Mouse (Mus musculus) intestine, embryonic 14.5 days (tissue): ENCODE data around the gene Lmntd1. TPM values are rescaled to one million over a fixed set of nuclear protein-coding genes. Genes with fewer than 3 reads are reported as not detected.
A peak's percentile ranks its signal among the peaks of the same experiment; 100 is the strongest.

Experiments
- ATAC-seq: fragments of 200-750 bp; cut with Nextera tagmentation; replicated peaks from 2 replicates; pipeline ENCODE4 v1.8.0; 2017; ENCODE audit warnings: low read depth, moderate number of reproducible peaks, moderate TSS enrichment, moderate library complexity; ENCODE audit not compliant: low FRiP score, low TSS enrichment
- DNase-seq: peaks from one replicate; pipeline ENCODE4 v3.0.0-alpha.2; 2018; ENCODE audit warnings: low spot score
- H3K27ac ChIP-seq: fragments of 300-500 bp; sonication (generic); 2 replicates; pipeline ENCODE4 v1.5.1; 2014; ENCODE audit warnings: low read depth, mild to moderate bottlenecking, control low read depth
- H3K27me3 ChIP-seq: fragments of 300-500 bp; sonication (generic); replicated peaks from 2 replicates; pipeline ENCODE4 v1.6.1; 2014; ENCODE audit warnings: low read length, control low read depth; ENCODE audit not compliant: control insufficient read depth, insufficient read depth
- H3K36me3 ChIP-seq: fragments of 300-500 bp; sonication (generic); 2 replicates; pipeline ENCODE4 v1.6.1; 2014; ENCODE audit warnings: low read length, control low read depth; ENCODE audit not compliant: control insufficient read depth, insufficient read depth
- H3K4me1 ChIP-seq: fragments of 300-500 bp; sonication (generic); replicated peaks from 2 replicates; pipeline ENCODE4 v1.6.1; 2014; ENCODE audit warnings: low read length, control low read depth, mixed read lengths; ENCODE audit not compliant: control insufficient read depth, insufficient read depth
- H3K4me2 ChIP-seq: fragments of 300-500 bp; sonication (generic); 2 replicates; pipeline ENCODE4 v1.6.1; 2014; ENCODE audit warnings: low read length
- H3K4me3 ChIP-seq: fragments of 300-500 bp; sonication (generic); 2 replicates; pipeline ENCODE4 v1.5.1; 2014; ENCODE audit warnings: low read depth, low read length, control low read depth, mixed read lengths
- H3K9ac ChIP-seq: fragments of 300-500 bp; sonication (generic); 2 replicates; pipeline ENCODE4 v1.6.1; 2014; ENCODE audit warnings: mild to moderate bottlenecking, low read length
- H3K9me3 ChIP-seq: fragments of 300-500 bp; sonication (generic); 2 replicates; pipeline ENCODE4 v1.6.1; 2016; ENCODE audit warnings: low read length, control low read depth; ENCODE audit not compliant: control insufficient read depth
- WGBS: fragments of 180-500 bp; shearing (Covaris S2); extraction: QIAGEN DNeasy Blood & Tissue Kit; methylation state at CpG from one replicate; pipeline ENCODE4 v1.1.7; 2014; 5-methylcytosine and 5-hydroxymethylcytosine counted together
- polyA plus RNA-seq: library from polyadenylated mRNA; unstranded; fragments of >200 nt; fragmentation: Nextera tagmentation; extraction: Ambion mirVana; gene quantifications from 2 replicates; pipeline ENCODE4 v1.2.1, GENCODE M21; 2014

Lmntd1 gene
- polyA plus RNA-seq, 1 experiment from 2014 or later = 0.27 TPM

- Histone ChIP-seq H3K4me1 (peaks cover 9% of the 10 kb centered on the region), H3K27ac (peak overlapping the region; percentile 16; the same call in 1 of the 2 replicates), H3K9ac (no peak overlapping the region), H3K4me2 (no peak overlapping the region), H3K4me3 (no peak overlapping the region), H3K36me3 (no peaks in the 10 kb centered on the region), H3K9me3 (no peaks in the 10 kb centered on the region), H3K27me3 (no peaks in the 10 kb centered on the region)
- 0 out of 2 replicates have a peak, but pooled peaks have one; percentile 56 for ATAC-seq
- no peak for DNase-seq
- 37% methylated on average over 11 of the region's 11 CpGs for WGBS
Measured at GRCm38 (mm10) chr6:145598794-145599555, 15.1 kb downstream of the Lmntd1 start.

- ATAC-seq (no peak), DNase-seq (no peak)
- H3K27me3 ChIP-seq = no peaks in the 10 kb centered on the region
Measured at GRCm38 (mm10) chr6:145595905-145596304, 18.2 kb downstream of the Lmntd1 start.

GRCm38 (mm10) chr6:145593991-145594390, 20.1 kb downstream of the Lmntd1 start:
- WGBS = 39% methylated on average over 7 of the region's 7 CpGs
- H3K4me1 ChIP-seq = peaks cover 20% of the 10 kb centered on the region
- no peaks in the 10 kb centered on the region for H3K9me3 ChIP-seq
- H3K27me3 ChIP-seq = no peaks in the 10 kb centered on the region
- no peak overlapping the region for H3K4me3 ChIP-seq
- H3K4me2 ChIP-seq = no peak overlapping the region
- H3K9ac ChIP-seq = no peak overlapping the region
- H3K27ac ChIP-seq = no peak overlapping the region
- DNase-seq (no peak), ATAC-seq (no peak)
- H3K36me3 ChIP-seq = no peaks in the 10 kb centered on the region

More at GRCm38 (mm10) chr6:145595905-145596304, 18.2 kb downstream of the Lmntd1 start:
- Histone ChIP-seq H3K9ac (no peak overlapping the region), H3K27ac (no peak overlapping the region), H3K9me3 (no peaks in the 10 kb centered on the region), H3K4me2 (no peak overlapping the region), H3K4me3 (no peak overlapping the region), H3K4me1 (peaks cover 20% of the 10 kb centered on the region), H3K36me3 (no peaks in the 10 kb centered on the region)
- WGBS = 65% methylated on average over 4 of the region's 4 CpGs

GRCm38 (mm10) chr6:145592531-145592998, 21.6 kb downstream of the Lmntd1 start:
- H3K9ac ChIP-seq = no peak overlapping the region
- no peak overlapping the region for H3K4me3 ChIP-seq
- H3K4me1 ChIP-seq = peaks cover 20% of the 10 kb centered on the region
- H3K27ac ChIP-seq = peak overlapping the region; percentile 80
- whole genome bisulfite sequencing = 29% methylated on average over 8 of the region's 8 CpGs
- DNase-seq (peak; percentile 70), ATAC-seq (peak; percentile 25; the same call in 1 of the 2 replicates)
- H3K4me2 ChIP-seq = peak overlapping the region; percentile 5; the same call in 1 of the 2 replicates
- H3K27me3 ChIP-seq = no peaks in the 10 kb centered on the region
- no peaks in the 10 kb centered on the region for H3K36me3 ChIP-seq
- H3K9me3 ChIP-seq = no peaks in the 10 kb centered on the region

GRCm38 (mm10) chr6:145592036-145592435, 22.1 kb downstream of the Lmntd1 start:
- 56% methylated on average over 6 of the region's 6 CpGs for WGBS
- DNase-seq = no peak
- H3K4me1 ChIP-seq = peaks cover 20% of the 10 kb centered on the region
- no peaks in the 10 kb centered on the region for H3K9me3 ChIP-seq
- H3K4me3 ChIP-seq = no peak overlapping the region
- no peak overlapping the region for H3K9ac ChIP-seq
- 0 out of 2 replicates have a peak, but pooled peaks have one; percentile 16 for ATAC-seq
- no peaks in the 10 kb centered on the region for H3K27me3 ChIP-seq
- no peaks in the 10 kb centered on the region for H3K36me3 ChIP-seq
- peak overlapping the region; percentile 5; the same call in 1 of the 2 replicates for H3K4me2 ChIP-seq
- peak overlapping the region; percentile 80 for H3K27ac ChIP-seq

GRCm38 (mm10) chr6:145591578-145591977, 22.5 kb downstream of the Lmntd1 start:
- H3K4me1 ChIP-seq = peaks cover 20% of the 10 kb centered on the region
- no peak overlapping the region for H3K9ac ChIP-seq
- 83% methylated on average over 1 of the region's 1 CpGs for WGBS
- H3K9me3 ChIP-seq = no peaks in the 10 kb centered on the region
- ATAC-seq (no peak), DNase-seq (no peak)
- peak overlapping the region; percentile 80 for H3K27ac ChIP-seq
- H3K27me3 ChIP-seq = no peaks in the 10 kb centered on the region
- H3K4me3 ChIP-seq = no peak overlapping the region
- no peak overlapping the region for H3K4me2 ChIP-seq
- no peaks in the 10 kb centered on the region for H3K36me3 ChIP-seq

- WGBS = 65% methylated on average over 11 of the region's 11 CpGs
- H3K9me3 ChIP-seq = no peaks in the 10 kb centered on the region
- H3K27ac ChIP-seq = no peak overlapping the region
- DNase-seq (no peak), ATAC-seq (no peak)
- no peaks in the 10 kb centered on the region for H3K36me3 ChIP-seq
- H3K9ac ChIP-seq = no peak overlapping the region
- H3K27me3 ChIP-seq = no peaks in the 10 kb centered on the region
- peaks cover 20% of the 10 kb centered on the region for H3K4me1 ChIP-seq
- no peak overlapping the region for H3K4me2 ChIP-seq
- H3K4me3 ChIP-seq = no peak overlapping the region
Measured at GRCm38 (mm10) chr6:145590501-145591293, 23.4 kb downstream of the Lmntd1 start.

- H3K4me1 ChIP-seq = no peaks in the 10 kb centered on the region
- no peaks in the 10 kb centered on the region for H3K9me3 ChIP-seq
- no peaks in the 10 kb centered on the region for H3K36me3 ChIP-seq
- H3K9ac ChIP-seq = no peak overlapping the region
- H3K4me2 ChIP-seq = no peak overlapping the region
- no peak overlapping the region for H3K27ac ChIP-seq
- no peak for DNase-seq
- ATAC-seq = no peak
- no peak overlapping the region for H3K4me3 ChIP-seq
- H3K27me3 ChIP-seq = no peaks in the 10 kb centered on the region
- WGBS = 81% methylated on average over 21 of the region's 21 CpGs
Measured at GRCm38 (mm10) chr6:145585052-145585973, 28.8 kb downstream of the Lmntd1 start.
